Mouse (Mus musculus) neural tube, embryonic 13.5 days (tissue): ENCODE measurements at regions not wholly inside any gene's neighbourhood (a gene's known extent, or its start where the extent isn't known, plus 50 kb on each side); places are given as distances from the start of the nearest gene placed in this dataset.

Experiments used
- ATAC-seq: fragments of 200-750 bp; cut with Nextera tagmentation; 2 replicates; pipeline ENCODE4 v1.8.0; 2017; ENCODE audit warnings: low read depth, mild to moderate bottlenecking, moderate TSS enrichment, moderate library complexity
- H3K27ac ChIP-seq: fragments of 300-500 bp; sonication (generic); replicated peaks from 2 replicates; pipeline ENCODE4 v1.5.1; 2015; ENCODE audit warnings: moderate library complexity, mild to moderate bottlenecking, inconsistent platforms
- H3K27me3 ChIP-seq: fragments of 300-500 bp; sonication (generic); 2 replicates; pipeline ENCODE4 v1.6.1; 2015; ENCODE audit warnings: mild to moderate bottlenecking, inconsistent platforms
- H3K36me3 ChIP-seq: fragments of 300-500 bp; sonication (generic); 2 replicates; pipeline ENCODE4 v1.6.1; 2015; ENCODE audit warnings: mild to moderate bottlenecking, inconsistent platforms
- H3K4me1 ChIP-seq: fragments of 300-500 bp; sonication (generic); replicated peaks from 2 replicates; pipeline ENCODE4 v1.6.1; 2015; ENCODE audit warnings: inconsistent platforms
- H3K4me2 ChIP-seq: fragments of 300-500 bp; sonication (generic); 2 replicates; pipeline ENCODE4 v1.6.1; 2015; ENCODE audit warnings: inconsistent platforms, mild to moderate bottlenecking, moderate library complexity
- H3K4me3 ChIP-seq: fragments of 300-500 bp; sonication (generic); 2 replicates; pipeline ENCODE4 v1.5.1; 2015; ENCODE audit warnings: mild to moderate bottlenecking, inconsistent platforms
- H3K9ac ChIP-seq: fragments of 300-500 bp; sonication (generic); 2 replicates; pipeline ENCODE4 v1.6.1; 2015; ENCODE audit warnings: moderate library complexity, mild to moderate bottlenecking, inconsistent platforms
- H3K9me3 ChIP-seq: fragments of 300-500 bp; sonication (generic); 2 replicates; pipeline ENCODE4 v1.6.1; 2016; ENCODE audit warnings: inconsistent platforms
- WGBS: fragments of 180-500 bp; shearing (Covaris S2); methylation state at CpG from one replicate; pipeline ENCODE4 v1.1.7; 2015; 5-methylcytosine and 5-hydroxymethylcytosine counted together

DNA sequence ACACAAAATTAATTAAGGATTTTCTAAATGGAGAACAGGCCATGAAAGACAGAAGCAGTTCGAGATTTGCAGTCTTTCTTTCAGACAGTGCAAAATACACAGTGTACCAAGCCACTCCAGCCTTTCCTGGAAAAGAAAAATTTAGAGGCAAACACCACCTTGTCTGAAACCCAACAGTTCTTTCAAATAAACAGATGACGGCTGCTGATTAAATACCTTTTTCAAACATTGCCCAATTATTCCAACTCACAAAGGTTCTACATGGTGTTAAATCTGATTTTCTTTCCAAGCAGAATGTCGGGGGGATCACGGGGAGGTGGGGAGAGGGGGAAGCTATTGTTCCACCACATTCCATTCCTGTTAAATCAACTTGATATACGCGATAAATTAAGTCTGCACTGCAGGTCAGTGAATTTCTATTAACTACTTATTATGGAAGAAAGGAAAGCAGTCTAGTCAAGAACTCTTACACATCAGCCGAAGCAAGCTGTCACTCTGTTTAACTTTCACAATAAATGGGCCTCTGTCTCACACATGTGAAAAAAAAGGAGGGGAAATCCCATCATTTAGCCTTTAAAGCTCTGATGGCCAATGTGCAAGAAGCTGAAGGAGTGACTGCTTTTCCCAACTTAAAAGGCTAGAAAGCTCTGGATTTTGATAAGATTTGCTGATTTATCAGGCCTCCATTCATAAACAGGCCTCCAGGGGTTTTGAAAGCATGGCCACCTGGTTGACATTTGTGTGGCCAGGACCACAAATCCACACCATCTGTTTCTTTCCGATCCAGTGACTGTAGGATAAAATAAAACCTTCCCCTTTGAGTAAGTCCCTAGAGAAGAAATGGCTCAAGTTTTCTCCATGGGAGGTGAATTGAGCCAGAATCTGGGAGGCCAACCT, 165.4 kb downstream of the Nedd1 start:
- Histone ChIP-seq H3K4me3 (no peak overlapping the region), H3K27ac (peak overlapping the region; percentile 55), H3K36me3 (no peaks in the 10 kb centered on the region), H3K27me3 (no peaks in the 10 kb centered on the region), H3K9me3 (no peaks in the 10 kb centered on the region), H3K4me1 (peaks cover 28% of the 10 kb centered on the region), H3K4me2 (peak overlapping the region; percentile 43), H3K9ac (no peak overlapping the region)
- peak; percentile 75; the same call in 1 of the 2 replicates for ATAC-seq
- 3% methylated on average over 8 of the region's 8 CpGs for WGBS

DNA sequence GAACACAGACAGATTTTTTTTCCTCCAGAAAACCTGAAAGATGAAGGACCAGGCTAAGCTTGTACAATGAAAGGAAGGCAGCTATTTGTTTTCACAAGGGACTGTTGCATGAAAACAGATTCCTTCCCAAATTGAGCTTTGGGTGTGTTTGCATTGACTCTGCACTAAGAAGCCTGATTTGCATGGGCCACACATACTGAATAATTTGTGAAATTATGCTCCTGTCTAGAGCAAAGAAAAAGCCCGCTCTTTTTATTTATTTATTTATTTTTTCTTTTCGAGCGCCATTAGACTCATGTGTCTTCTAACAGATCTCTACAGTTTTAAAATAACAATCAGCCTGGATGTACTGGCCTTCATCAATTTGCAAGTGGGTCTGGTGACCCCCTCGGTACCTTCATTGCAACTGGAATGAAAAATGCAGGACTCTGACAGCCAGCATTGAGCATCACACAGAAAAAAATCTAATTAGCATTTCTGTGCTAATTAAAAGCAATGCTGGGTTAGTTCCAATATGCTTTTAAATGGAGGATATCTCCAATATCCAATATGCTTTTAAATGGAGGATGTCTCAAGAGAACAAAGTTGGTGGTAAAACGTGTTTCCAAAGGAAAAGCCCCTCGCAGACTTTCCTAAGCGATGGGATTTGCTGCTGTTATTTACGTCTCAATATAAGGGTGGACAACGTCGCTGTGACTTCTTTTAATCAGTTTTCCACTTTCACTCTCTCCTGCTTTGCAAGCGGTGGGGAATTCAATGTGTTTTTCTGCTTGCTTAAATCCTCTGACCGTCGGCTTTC, 166.3 kb downstream of the Nedd1 start:
- H3K4me1 ChIP-seq = peaks cover 28% of the 10 kb centered on the region
- no peak overlapping the region for H3K9ac ChIP-seq
- H3K36me3 ChIP-seq = no peaks in the 10 kb centered on the region
- peak overlapping the region; percentile 55; the same call in 1 of the 2 replicates for H3K27ac ChIP-seq
- H3K27me3 ChIP-seq = no peaks in the 10 kb centered on the region
- peak; percentile 59; the same call in 1 of the 2 replicates for ATAC-seq
- peak overlapping the region; percentile 43 for H3K4me2 ChIP-seq
- no peak overlapping the region for H3K4me3 ChIP-seq
- WGBS = 19% methylated on average over 13 of the region's 13 CpGs
- H3K9me3 ChIP-seq = no peaks in the 10 kb centered on the region

DNA sequence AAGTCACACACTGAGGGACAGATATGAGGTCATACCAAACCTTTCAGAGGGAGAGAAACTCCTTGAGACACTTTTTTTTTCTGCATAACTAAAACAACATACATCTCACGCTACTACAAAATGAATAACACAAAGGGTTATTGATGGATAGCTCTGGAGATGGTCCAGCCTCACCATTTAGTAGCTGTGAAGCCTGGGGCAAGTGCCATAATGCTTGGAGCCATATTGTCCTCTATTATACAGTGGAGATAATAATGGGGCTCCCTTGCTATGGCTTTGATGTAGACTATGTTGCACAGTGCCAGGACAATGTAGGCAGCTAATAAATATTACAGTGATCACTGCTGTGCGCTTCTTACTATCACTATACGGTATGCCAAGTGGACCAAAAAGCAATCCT, 168.3 kb downstream of the Nedd1 start:
- no peak for ATAC-seq
- Histone ChIP-seq H3K9ac (no peak overlapping the region), H3K36me3 (no peaks in the 10 kb centered on the region), H3K4me2 (no peak overlapping the region), H3K27ac (no peak overlapping the region), H3K4me1 (peaks cover 38% of the 10 kb centered on the region), H3K4me3 (no peak overlapping the region), H3K27me3 (no peaks in the 10 kb centered on the region), H3K9me3 (no peaks in the 10 kb centered on the region)
- WGBS = 43% methylated on average over 3 of the region's 3 CpGs

DNA sequence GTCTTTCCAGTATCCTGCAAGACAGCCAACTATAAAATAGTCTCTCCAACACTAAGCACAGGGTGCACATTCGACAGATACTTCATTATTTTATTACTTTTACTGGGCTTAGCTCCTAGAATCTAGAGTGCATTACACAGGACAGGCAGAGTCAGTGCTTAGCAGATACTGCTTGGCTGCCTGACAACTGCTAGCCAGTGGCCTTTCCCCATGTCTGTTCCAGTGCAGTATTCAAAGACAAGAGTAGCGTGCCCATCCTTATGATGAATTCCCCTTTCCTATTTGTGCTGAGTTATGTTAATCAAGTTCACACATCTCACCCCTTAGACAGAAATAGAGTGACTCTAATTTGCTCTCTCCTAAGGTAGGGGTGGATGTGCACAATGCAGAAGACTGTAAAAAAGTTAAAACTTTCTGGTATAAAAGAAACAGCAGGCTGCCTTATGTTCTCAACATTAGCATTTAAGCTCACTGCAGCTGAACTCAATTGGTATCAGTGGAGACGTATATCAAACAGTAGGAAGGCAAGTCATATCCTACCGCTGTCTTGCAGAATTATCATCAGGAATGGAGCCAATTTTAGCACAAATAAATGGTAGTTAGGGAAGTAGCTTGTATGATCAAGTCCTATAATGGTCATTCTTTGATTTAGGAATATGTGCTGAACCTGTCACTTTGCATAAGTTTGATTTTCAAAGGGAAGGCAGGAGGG, 173.2 kb downstream of the Nedd1 start:
- Histone ChIP-seq H3K4me1 (peaks cover 13% of the 10 kb centered on the region; the same call in 1 of the 2 replicates), H3K4me2 (no peak overlapping the region), H3K9ac (no peak overlapping the region), H3K4me3 (no peak overlapping the region), H3K9me3 (no peaks in the 10 kb centered on the region), H3K36me3 (no peaks in the 10 kb centered on the region), H3K27me3 (no peaks in the 10 kb centered on the region), H3K27ac (no peak overlapping the region)
- 40% methylated on average over 4 of the region's 4 CpGs for WGBS
- ATAC-seq = no peak; the same call in 1 of the 2 replicates

DNA sequence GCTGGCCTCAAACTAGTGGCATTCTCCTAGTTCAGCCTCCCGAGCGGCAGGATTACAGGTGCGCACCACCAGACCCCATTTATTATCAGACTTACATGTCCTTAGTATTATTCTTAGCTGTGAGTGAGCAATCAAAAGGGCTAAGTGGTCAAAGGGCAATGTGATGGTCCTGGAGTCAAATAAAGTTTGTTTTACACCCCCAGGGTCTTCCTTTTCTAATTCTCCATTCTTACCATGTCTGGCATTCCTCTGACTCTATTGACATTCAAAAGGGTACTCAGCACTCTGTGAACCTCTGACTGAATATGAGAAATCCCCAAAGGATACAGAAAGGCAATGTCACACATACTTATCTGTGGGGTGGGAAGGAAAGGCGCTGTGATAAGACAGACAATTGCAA, 183.8 kb downstream of the Nedd1 start:
- H3K27ac ChIP-seq = no peak overlapping the region
- H3K4me1 ChIP-seq = no peaks in the 10 kb centered on the region
- WGBS = 78% methylated on average over 4 of the region's 4 CpGs
- H3K4me3 ChIP-seq = no peak overlapping the region
- no peak for ATAC-seq
- H3K4me2 ChIP-seq = no peak overlapping the region
- H3K36me3 ChIP-seq = no peaks in the 10 kb centered on the region
- H3K9ac ChIP-seq = no peak overlapping the region
- H3K27me3 ChIP-seq = no peaks in the 10 kb centered on the region
- no peaks in the 10 kb centered on the region for H3K9me3 ChIP-seq

DNA sequence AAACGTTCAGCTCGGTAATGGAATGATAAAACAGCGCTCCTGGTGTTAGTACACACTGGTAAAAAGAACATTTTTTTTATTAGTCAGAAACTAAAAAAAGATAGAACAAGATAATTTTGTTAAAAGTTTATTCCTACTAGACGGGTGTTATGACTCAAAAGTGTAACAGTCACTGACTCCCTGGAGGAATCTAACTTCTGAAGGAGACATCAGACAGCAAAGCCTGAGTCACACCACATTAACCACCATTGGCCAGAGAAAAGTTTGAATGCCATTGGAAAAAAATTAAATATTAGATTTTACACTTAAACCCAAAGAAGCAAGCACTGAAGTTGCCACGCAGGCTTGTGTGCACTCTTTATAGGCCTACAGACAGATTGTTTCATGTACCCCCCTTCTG, 205.3 kb downstream of the Nedd1 start:
- Histone ChIP-seq H3K36me3 (no peaks in the 10 kb centered on the region), H3K9ac (no peak overlapping the region), H3K27me3 (no peaks in the 10 kb centered on the region), H3K9me3 (no peaks in the 10 kb centered on the region), H3K4me1 (0 out of 2 replicates have a peak, but pooled peaks cover 4% of the 10 kb centered on the region), H3K4me3 (no peak overlapping the region), H3K27ac (no peak overlapping the region), H3K4me2 (no peak overlapping the region)
- no peak for ATAC-seq
- WGBS = 75% methylated on average over 5 of the region's 5 CpGs

DNA sequence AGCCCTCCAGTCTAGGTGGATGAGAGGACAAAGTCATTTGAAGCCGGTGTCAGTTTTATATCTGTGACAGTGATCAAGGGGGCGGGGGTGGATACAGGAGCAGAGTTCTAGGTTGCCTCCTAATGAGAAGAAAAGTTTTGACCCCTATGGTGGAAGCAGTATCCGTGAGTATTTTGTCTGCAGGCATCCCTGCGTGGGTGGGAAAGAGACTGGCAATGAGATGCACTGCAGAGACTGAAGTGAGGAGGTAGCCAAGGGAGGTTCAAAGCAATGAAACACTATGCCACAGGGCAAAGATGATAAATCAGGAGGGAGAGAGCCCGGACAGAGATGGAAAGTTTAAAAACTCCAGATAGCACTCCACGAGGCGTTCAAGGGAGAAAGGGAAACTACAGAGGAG, 210.5 kb downstream of the Nedd1 start:
- H3K9me3 ChIP-seq = no peaks in the 10 kb centered on the region
- no peaks in the 10 kb centered on the region for H3K27me3 ChIP-seq
- H3K9ac ChIP-seq = no peak overlapping the region
- H3K36me3 ChIP-seq = no peaks in the 10 kb centered on the region
- no peak overlapping the region for H3K4me2 ChIP-seq
- H3K4me1 ChIP-seq = no peaks in the 10 kb centered on the region
- 71% methylated on average over 7 of the region's 7 CpGs for WGBS
- no peak for ATAC-seq
- no peak overlapping the region for H3K4me3 ChIP-seq
- H3K27ac ChIP-seq = no peak overlapping the region

DNA sequence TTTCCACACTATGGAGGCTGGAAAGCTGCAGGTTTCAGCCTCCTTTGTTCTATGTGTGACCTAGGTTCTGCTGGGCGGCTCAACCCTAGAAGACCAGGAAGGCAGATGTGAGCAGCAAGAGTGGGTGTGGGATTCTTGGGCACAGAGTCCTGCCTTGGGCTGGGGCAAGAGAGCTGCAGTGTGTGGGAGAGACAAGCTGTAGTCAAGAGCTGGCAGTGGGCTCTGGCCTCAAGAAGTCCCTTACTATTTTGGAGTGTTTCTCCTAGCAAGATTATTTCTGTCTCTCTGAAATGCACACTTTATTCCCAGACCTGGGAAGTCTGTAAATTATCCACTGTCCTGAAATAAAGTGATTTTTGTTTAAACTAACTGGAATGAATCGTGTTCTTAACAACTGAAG, 211.5 kb downstream of the Nedd1 start:
- Histone ChIP-seq H3K9ac (no peak overlapping the region), H3K27ac (no peak overlapping the region), H3K4me2 (no peak overlapping the region), H3K4me1 (no peaks in the 10 kb centered on the region), H3K27me3 (no peaks in the 10 kb centered on the region), H3K36me3 (no peaks in the 10 kb centered on the region), H3K4me3 (no peak overlapping the region), H3K9me3 (no peaks in the 10 kb centered on the region)
- no peak for ATAC-seq
- WGBS = 80% methylated on average over 2 of the region's 2 CpGs

DNA sequence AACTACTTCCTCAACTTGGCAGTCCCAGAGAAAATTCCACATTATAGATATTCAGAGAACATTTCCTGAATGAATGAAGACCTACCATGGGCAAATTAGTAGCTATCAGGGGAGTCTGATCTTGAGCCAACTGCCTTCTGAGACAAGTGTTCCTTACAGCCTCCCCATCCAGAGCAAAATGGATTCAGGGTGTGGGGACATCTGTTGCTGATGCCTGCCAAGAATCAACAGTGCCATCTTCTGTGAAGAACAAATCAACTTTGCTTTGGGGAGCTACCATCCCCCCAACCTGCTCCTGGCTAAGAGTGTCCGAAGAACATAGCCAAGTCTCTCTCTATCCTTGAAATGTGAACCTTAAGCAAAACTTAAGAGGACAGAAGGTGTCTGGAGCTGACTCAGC, 217.9 kb downstream of the Nedd1 start:
- H3K36me3 ChIP-seq = no peaks in the 10 kb centered on the region
- no peaks in the 10 kb centered on the region for H3K27me3 ChIP-seq
- WGBS = 91% methylated on average over 1 of the region's 1 CpGs
- no peak for ATAC-seq
- no peak overlapping the region for H3K9ac ChIP-seq
- no peak overlapping the region for H3K4me3 ChIP-seq
- H3K27ac ChIP-seq = no peak overlapping the region
- H3K9me3 ChIP-seq = no peaks in the 10 kb centered on the region
- H3K4me1 ChIP-seq = no peaks in the 10 kb centered on the region
- no peak overlapping the region for H3K4me2 ChIP-seq

DNA sequence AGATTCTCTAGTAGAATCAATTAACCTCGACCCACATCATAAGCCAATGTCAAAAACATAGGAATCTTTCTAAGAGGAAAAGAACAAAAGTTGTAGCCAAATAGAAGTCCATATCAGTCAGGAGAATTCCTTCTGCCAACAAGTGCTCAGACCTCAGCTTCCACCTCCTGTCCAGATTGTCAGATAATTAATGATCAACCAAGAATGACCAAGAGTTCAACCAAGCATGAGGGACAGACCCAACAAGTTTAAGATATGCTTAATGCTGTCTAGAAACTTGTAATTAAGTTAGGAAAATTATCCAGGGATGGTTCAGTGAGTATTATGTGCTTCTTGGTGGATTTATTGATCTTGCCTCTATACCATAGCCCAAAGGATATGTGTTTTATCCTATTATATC, 238.6 kb downstream of the Nedd1 start:
- peaks cover 6% of the 10 kb centered on the region; the same call in 1 of the 2 replicates for H3K9me3 ChIP-seq
- no peaks in the 10 kb centered on the region for H3K36me3 ChIP-seq
- H3K4me2 ChIP-seq = no peak overlapping the region
- H3K4me1 ChIP-seq = no peaks in the 10 kb centered on the region
- no peak overlapping the region for H3K4me3 ChIP-seq
- no peak overlapping the region for H3K27ac ChIP-seq
- 68% methylated on average over 1 of the region's 1 CpGs for WGBS
- no peaks in the 10 kb centered on the region for H3K27me3 ChIP-seq
- ATAC-seq = no peak
- H3K9ac ChIP-seq = no peak overlapping the region

DNA sequence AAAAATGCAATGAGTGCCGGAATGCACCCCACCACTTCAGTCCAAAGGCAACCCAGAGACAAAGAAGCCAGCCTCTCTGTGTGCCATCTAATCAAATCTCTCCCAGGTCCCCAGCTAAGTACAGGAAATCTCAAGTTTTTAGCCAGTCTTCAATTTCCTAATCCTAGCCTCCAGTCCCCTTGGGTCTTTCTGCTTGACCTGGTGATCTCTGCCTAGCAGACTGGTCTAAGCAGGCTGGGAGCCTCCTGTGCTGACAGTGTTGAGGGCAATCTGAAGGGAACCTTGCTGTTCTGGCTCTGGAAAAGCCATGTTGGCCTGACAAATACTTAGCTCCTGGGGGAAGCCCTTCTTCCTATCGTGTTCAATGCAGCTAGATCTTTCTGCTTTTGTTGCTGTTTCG, 248.9 kb downstream of the Nedd1 start:
- Histone ChIP-seq H3K27ac (no peak overlapping the region), H3K4me2 (no peak overlapping the region), H3K4me3 (no peak overlapping the region), H3K36me3 (no peaks in the 10 kb centered on the region), H3K4me1 (no peaks in the 10 kb centered on the region), H3K27me3 (no peaks in the 10 kb centered on the region), H3K9me3 (0 out of 2 replicates have a peak, but pooled peaks cover 4% of the 10 kb centered on the region), H3K9ac (no peak overlapping the region)
- ATAC-seq = no peak
- WGBS = 43% methylated on average over 3 of the region's 3 CpGs

DNA sequence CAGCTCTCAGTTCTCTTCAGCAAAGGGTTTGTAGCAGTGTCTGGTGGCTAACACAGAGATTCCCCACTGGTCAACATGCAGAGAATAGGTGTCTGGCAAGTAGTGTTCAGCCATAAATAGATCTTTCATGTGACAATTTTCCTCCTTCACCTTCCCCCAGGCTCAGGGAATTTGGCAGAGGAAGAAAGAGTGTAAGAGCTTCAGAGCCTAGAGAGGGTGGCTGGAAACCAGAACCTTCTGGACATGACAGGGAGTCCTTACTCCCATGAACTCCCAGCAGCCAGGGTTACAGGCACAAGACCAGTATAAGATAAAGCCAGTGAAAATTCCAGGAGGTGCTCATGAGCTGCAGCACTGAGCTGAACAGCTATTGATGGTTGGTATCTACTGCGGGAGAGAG, 251.1 kb downstream of the Nedd1 start:
- 0 out of 2 replicates have a peak, but pooled peaks cover 4% of the 10 kb centered on the region for H3K9me3 ChIP-seq
- no peaks in the 10 kb centered on the region for H3K36me3 ChIP-seq
- no peak overlapping the region for H3K9ac ChIP-seq
- H3K4me3 ChIP-seq = no peak overlapping the region
- ATAC-seq = no peak
- no peak overlapping the region for H3K27ac ChIP-seq
- 97% methylated on average over 1 of the region's 1 CpGs for WGBS
- H3K4me2 ChIP-seq = no peak overlapping the region
- no peaks in the 10 kb centered on the region for H3K27me3 ChIP-seq
- no peaks in the 10 kb centered on the region for H3K4me1 ChIP-seq
